Mouse (Mus musculus) cerebellum, adult 11 months (tissue): ENCODE measurements around the gene Cpvl.

Experiments
- DNase-seq: peaks from one replicate; pipeline ENCODE4 v3.0.0; 2022

The Cpvl gene

GRCm38 (mm10) chr6:53978571-53978970, at the start of gene Cpvl:
Gene Cpvl (minus strand): TSS chr6:53978671.
- no peak for DNase-seq

- no peak for DNase-seq
Measured at GRCm38 (mm10) chr6:54023846-54024245, 45.4 kb upstream of the Cpvl start.

GRCm38 (mm10) chr6:54021123-54021789, 42.8 kb upstream of the Cpvl start:
- DNase-seq: no peak

- DNase-seq: no peak
Measured at GRCm38 (mm10) chr6:54018861-54019260, 40.4 kb upstream of the Cpvl start.

- DNase-seq: no peak
Measured at GRCm38 (mm10) chr6:54018038-54018437, 39.6 kb upstream of the Cpvl start.

- no peak for DNase-seq
Measured at GRCm38 (mm10) chr6:54012163-54012562, 33.7 kb upstream of the Cpvl start.

- no peak for DNase-seq
Measured at GRCm38 (mm10) chr6:54010362-54010761, 31.9 kb upstream of the Cpvl start.

GRCm38 (mm10) chr6:54009293-54009692, 30.8 kb upstream of the Cpvl start:
- no peak for DNase-seq

- no peak for DNase-seq
Measured at GRCm38 (mm10) chr6:54008448-54009120, 30.1 kb upstream of the Cpvl start.

GRCm38 (mm10) chr6:54005302-54005701, 26.8 kb upstream of the Cpvl start:
- no peak for DNase-seq

- DNase-seq: no peak
Measured at GRCm38 (mm10) chr6:53996226-53996955, 17.9 kb upstream of the Cpvl start.

- no peak for DNase-seq
Measured at GRCm38 (mm10) chr6:53995519-53995918, 17.0 kb upstream of the Cpvl start.

- DNase-seq: no peak
Measured at GRCm38 (mm10) chr6:53992386-53992785, 13.9 kb upstream of the Cpvl start.

- DNase-seq: no peak
Measured at GRCm38 (mm10) chr6:53987235-53987634, 8.8 kb upstream of the Cpvl start.

- no peak for DNase-seq
Measured at GRCm38 (mm10) chr6:53986273-53986985, 8.0 kb upstream of the Cpvl start.

- DNase-seq: no peak
Measured at GRCm38 (mm10) chr6:53983820-53984219, 5.3 kb upstream of the Cpvl start.

GRCm38 (mm10) chr6:53982612-53983011, 4.1 kb upstream of the Cpvl start:
- DNase-seq: no peak

- DNase-seq: no peak
Measured at GRCm38 (mm10) chr6:53982047-53982600, 3.7 kb upstream of the Cpvl start.

GRCm38 (mm10) chr6:53980817-53981480, 2.5 kb upstream of the Cpvl start:
- no peak for DNase-seq

GRCm38 (mm10) chr6:53974040-53974439, 4.4 kb downstream of the Cpvl start:
- no peak for DNase-seq

- DNase-seq: no peak
Measured at GRCm38 (mm10) chr6:53973468-53973867, 5.0 kb downstream of the Cpvl start.

- peak; percentile 27 for DNase-seq
Measured at GRCm38 (mm10) chr6:53972238-53972743, 6.2 kb downstream of the Cpvl start.
